Mouse (Mus musculus) brain, embryonic 14.5 days (tissue): ENCODE measurements around the gene Pdik1l. TPM values are rescaled to one million over a fixed set of nuclear protein-coding genes. Genes with fewer than 3 reads are reported as not detected.
A peak's percentile ranks its signal among the peaks of the same experiment; 100 is the strongest.

Experiments used
- DNase-seq: peaks from one replicate; pipeline ENCODE4 v3.0.0-alpha.2; 2011; ENCODE audit warnings: low read depth
- CTCF ChIP-seq: fragments of 200-500 bp; IDR thresholded peaks from 2 replicates; pipeline ENCODE4 v1.5.1; 2012; ENCODE audit warnings: inconsistent platforms, mild to moderate bottlenecking, moderate library complexity, borderline replicate concordance; ENCODE audit not compliant: insufficient read depth, insufficient read length; ENCODE audit errors: extremely low read depth
- POLR2A ChIP-seq: fragments of 200-500 bp; IDR thresholded peaks from 2 replicates; pipeline ENCODE4 v1.6.1; 2012; ENCODE audit warnings: mild to moderate bottlenecking, inconsistent platforms, borderline replicate concordance; ENCODE audit not compliant: poor library complexity, insufficient read depth, insufficient read length, severe bottlenecking; ENCODE audit errors: extremely low read depth
- polyA plus RNA-seq: library from polyadenylated mRNA; depleted of rRNA; stranded (reverse); fragments of >200 nt; gene quantifications from 2 replicates; pipeline ENCODE4 v1.2.3, GENCODE M21; 2012

The Pdik1l gene
- polyA plus RNA-seq, 1 experiment: 20.7 TPM

DNA sequence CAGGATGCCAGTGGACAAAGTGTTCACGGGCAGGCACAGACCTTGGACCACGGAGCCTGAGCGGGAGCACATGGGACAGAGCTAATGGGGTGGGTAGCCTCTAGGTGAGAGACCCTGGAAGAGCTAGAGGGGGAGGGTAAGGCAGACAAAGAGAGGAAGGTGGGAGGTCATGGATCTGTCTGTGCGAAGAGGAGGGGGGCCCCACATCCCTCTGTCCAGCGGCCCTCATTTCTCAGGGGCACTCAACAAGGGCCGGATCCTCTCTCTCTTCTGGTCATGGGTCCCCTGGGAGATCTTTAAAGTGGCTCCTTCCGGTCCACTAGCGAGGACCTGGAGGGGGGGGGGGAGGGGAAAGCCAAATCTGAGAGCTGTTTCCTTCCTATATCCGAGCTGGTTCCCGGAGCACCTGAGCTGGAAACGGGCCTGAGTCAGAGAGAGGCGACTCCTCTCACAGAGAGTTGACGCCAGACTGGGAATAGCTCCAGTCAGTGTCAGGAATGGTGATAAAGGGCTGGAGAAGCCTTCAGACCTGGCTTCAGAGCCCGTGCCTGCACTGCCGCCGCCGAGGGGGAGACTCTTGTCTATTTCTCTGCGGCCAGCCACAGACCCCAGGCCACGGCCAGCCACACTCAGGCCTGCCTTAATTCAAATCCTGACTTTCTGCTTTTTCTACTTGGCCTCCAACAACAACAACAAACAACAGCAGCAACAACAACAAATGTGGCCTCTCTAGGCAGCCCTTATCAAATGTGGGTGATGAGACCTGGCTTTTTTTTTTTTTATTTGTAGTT, 31.1 kb downstream of the Pdik1l start:
- TF ChIP-seq POLR2A (no peak), CTCF (no peak)
- no peak for DNase-seq

DNA sequence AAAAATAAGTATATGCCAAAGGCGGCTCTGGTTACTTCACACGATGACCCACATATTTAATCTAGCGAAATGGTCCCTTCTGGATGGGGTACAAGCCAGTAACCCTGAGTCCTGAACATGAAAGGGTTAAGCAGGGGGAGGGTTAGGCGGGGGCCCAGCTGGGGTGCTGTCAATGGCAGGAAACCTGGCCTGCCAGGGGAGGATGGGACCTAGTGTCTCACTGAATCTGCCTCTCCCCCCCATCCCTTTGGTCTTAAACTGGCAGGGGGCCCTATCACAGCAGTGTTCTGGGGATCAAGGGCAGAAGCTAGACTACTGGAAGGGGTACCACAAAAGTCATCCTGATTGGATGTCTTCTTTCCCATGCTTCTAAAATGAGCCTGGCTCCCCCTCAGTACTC, 31.8 kb downstream of the Pdik1l start:
- DNase-seq: no peak
- TF ChIP-seq CTCF (no peak), POLR2A (no peak)

DNA sequence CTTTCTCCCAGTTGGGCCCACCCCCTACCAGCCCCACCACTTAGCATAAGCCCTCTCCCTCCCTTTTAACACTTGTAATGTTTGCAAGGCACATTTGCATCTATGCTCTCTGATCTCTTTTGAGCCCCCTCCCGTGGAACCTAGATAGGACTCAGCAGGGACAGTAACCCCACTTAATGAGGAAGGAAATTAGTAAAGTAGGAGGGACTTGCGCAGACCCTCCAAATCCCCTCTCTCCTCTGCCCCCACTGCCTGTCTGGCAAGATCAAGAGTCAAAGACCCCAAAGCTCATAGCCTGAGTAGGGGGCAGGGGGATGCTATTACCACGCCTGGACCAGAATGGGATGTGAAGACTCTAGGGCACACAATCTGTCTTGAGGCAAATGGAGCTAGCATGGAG, 32.9 kb downstream of the Pdik1l start:
- no peak for DNase-seq
- TF ChIP-seq POLR2A (no peak), CTCF (no peak)

DNA sequence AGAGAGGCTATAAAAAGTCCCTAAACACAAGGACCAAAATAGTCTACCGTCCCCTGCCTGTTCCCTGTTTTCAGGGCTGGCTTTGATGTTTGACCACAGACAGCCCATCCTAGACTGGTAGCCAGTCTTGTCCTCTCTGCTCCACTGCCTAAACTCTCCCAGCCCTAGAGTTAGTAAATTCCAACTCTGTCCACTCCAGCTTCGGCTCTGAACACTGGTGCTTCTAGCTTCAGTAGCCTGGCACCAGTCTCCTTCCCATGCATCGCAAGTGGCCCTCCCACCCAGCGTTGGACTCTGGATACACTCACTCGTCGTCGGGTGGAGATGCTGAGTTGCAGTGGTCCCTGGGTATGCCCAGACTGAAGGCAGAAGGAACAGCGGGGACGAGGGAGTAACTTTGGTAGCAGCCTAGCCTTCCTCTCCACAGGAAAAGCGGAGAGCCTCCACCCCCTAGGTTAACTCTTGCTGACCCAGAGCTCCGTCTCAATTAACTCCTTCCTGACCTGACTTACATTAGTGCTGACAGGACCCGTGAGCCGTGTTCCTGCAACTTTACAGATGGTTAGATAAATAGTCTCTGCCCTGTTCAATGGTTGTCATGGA, 33.9 kb downstream of the Pdik1l start, which contains the start of gene Grrp1:
Gene Grrp1 (minus strand): TSS at position 385 of the 603 bp plus-strand sequence.
- peak; percentile 38 for DNase-seq
- TF ChIP-seq CTCF: no peak
- TF ChIP-seq POLR2A: no peak

DNA sequence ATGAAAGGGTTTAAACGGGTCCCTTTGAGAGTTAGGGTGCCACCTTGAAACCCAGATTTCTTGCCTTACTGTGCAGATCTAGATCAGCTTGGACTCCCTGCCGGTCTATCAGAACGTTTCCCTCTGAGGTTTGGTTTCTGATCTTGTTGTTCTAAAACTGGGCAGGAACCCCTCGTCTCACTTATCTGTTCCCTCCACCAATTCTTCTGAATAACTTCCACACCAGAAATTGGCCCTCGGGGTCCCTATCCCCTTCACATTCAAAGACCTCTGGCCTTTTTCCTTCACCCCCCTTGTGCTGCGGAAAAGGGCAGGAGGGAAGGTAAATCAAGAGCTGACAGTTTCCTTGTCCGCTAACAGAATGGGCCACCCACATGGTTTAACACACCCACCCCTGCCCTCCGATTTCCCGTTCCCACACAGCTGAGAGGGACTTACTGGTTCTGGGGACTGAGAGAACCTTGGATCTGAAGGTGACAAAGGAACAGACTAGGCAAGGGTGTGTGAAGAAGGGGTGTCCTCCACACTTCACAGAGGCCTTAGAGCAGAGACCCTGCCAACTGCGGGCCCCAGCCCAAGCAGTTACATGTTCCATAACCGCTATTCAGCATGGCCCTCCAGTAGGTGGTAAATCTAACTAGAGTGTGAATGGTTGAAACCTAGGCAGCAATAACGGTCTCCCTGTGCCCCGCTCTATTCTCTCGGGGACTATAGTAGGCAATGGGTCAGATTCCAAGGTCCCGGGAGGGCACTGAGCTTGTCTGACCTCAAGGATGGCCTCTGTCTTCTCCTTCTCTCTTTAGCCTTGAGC, 34.6 kb downstream of the Pdik1l start:
- no peak for TF ChIP-seq CTCF
- TF ChIP-seq POLR2A: no peak

DNA sequence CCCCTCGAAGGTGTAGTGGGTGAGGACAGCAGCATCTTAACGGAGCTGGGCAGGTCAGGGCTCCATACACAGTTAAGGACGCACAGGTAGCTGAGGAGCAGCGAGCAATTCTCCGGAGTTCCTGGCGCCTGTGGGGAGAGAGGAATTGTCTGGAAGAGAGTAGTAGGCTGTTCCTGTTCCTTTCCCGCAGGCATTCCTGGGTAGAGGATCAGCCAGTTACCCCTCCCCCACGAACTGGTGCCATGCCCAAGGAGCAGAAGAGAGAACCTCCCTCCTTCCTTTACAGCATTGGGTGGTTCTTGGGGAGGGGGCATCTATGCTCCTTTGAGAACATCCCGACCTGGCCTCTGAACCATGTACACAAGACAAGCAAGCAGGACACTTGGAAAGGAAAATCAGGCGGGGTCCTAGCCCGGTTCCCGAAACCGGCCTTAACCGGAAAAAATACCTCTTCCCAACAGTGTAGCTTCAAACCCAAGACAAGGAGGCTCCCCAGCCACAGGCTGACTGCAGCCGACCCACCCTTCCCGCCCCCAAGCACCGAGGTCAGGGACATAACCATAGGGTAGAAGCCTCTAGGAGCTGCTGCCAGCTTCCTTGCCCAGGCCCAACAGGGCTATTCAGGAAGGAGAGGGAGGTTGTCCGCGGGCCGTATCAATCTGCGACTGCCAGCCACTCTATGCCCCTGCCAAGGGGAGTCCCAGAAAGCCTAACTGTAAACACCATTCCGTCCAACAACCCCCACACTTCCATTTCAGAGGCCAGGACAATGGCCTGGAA, 35.4 kb downstream of the Pdik1l start:
- TF ChIP-seq POLR2A: no peak
- TF ChIP-seq CTCF: no peak
- DNase-seq: peak; percentile 47

More for the DNA sequence above, 34.6 kb downstream of the Pdik1l start:
- no peak for DNase-seq

DNA sequence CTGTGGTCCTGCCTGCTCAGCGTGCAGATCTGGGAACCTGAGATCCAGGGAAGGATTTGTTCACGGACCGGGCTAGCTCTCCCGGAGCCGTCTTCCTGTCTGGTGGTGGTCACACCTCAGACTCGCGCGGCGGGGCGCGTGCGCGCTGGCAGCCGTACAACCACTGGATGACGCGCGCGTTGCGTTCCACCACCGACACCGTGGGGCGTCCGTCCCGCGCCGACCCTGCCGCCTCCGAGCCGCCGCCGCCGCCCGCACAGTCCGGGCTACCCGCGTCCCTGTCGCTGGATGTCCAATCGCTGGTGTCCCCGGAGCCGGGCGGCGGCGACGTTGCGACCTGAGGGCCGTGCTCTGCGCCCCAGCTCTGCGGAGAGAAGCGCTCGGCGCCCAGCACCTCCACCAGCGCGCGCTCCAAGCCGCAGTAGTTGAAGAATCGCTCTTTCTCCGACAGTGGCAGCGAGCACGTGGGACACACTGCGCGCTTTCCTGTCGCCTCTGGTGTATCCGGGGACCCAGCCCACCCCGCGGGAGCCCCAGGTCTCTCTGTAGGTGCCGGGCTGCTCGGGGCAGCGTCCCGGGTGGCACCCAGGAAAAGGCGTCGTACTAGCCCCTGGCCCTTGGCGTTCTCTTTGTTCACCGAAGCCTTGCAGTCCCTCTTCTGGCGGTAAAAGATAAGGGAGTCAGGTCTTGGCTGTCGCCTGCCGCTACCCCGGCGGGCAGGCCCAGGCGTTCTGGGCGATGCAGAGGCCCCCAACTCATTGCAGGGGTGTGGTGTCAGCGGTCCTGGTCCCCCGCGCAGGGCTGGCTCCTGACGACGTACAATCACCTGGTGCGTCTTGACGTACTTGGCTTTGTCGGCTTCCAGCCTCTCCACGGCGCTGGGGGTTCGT, 36.2 kb downstream of the Pdik1l start:
- TF ChIP-seq POLR2A (0 out of 2 replicates have a peak, but pooled peaks have one; percentile 35), CTCF (peak; percentile 6; the same call in 1 of the 2 replicates)
- DNase-seq: peak; percentile 79

DNA sequence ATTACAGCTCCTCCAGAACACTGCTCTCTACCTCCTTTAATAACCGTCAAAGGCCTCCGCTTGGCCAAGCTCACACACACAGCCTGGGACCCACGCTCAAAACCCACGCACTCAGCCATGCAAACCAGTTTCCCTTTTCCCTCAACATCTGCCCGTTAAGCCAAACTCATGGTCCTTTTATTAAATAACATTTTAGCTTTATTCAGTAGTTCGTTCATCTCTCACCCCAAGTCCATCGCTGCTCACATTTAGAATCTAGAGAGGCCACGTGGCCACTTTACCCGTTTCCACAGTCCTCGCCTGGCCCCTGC, 36.8 kb downstream of the Pdik1l start:
- TF ChIP-seq POLR2A (no peak), CTCF (no peak)
- DNase-seq: no peak

DNA sequence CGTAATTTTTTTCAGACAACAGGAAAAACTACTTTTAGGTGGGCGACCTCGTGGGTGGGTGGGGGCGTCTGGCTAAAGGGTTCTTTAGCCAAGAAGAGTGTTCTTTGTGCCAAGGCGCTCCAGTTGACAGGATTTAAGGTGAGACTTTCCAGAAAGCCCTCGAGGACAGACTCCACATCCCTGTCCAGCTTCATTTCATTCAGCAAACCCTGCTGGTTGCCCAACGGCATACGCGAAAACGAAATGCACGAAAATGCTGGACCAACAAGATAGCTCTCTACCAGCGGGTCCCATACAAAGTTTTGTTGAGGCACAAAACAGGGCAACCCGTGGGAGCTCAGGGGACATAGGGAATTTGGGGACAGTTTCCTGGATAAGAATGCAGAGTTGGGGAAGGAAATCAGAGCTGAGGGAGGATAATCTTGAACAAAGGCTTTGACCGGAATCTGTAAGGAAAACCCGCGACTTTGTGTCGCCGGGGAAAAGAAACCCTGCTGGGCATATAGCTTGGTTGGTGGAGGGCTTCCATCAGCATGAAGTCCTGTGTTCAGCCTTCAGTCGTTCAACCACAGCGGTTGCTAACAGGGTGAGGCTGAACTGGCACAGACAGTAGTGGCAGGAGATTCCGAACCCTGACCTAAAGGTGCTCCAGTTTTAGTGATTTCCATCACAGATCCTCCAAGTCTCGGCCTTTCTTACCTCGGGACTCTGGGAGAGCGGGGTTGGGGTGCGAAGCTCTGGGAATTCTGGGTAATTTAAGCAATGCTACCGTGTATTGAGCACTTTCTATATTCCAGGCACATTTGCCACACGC, 37.4 kb downstream of the Pdik1l start:
- peak; percentile 27 for DNase-seq
- TF ChIP-seq POLR2A (no peak), CTCF (no peak)
